Mouse (Mus musculus) adrenal gland, adult 8-10 months (tissue): ENCODE data around the gene Syne1. TPM values are rescaled to one million over a fixed set of nuclear protein-coding genes. Genes with fewer than 3 reads are reported as not detected.

Experiments used
- DNase-seq: peaks from one replicate; pipeline ENCODE4 v3.0.0; 2022
- total RNA-seq, 4 experiments: library from RNA; stranded (reverse); gene quantifications; 2 replicates each; pipeline ENCODE4 v1.2.4; 2022

Gene Syne1
- total RNA-seq, 4 experiments from 2014 or later, result 23.6 to 41.7 (median 31.8) TPM

GRCm38 (mm10) chr10:5196267-5196666 is 355.0 kb downstream of the Syne1 start:
- no peak for DNase-seq

DNA sequence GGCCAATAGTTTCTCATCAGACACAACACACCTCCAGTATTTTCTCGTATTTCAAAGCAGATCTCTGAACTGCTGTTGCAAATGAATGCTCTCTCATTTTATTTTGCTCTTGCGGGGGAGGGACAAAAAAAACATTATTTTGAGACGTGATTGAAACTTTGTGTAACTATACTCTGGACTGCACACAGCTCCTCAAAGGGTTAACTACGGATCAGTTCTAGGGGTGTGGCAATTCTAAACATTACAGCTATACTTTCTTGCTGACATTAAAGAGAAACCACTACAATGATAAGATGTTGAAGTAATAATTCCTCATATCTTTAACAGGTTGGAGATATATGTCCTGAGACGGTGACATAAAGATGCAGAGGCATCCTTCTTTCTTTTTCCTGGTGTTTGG is 356.0 kb downstream of the Syne1 start:
- DNase-seq, result no peak

GRCm38 (mm10) chr10:5194671-5195234 is 356.5 kb downstream of the Syne1 start:
- DNase-seq, result peak; percentile 45

DNA sequence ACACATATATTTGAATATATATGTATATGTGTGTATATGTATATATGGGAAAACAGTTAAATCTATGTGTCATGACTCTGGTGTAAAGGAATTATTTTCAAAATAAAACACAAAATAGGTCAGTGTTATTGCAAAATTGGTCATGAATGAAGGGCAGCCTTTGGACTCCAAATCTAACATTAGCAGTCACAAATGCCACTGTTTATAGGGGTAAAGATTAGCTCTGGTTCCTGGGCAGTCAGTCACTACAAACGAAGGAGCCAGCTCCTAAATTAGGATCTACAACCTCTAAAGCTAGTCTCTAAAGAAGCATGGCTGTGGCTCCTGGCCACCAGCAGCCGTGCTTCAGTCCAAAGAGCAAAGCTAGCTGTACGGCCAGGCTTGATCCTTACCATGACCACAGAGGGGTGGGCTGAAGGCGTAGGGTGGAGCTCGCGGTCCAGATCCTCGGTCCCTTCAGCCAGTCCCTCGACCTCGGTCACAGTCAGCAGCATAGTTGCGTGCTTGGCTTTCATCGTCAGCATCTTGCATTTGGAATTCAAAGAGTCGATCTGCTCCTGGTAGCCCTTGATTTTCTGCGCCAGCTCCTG is 357.1 kb downstream of the Syne1 start:
- no peak for DNase-seq

- no peak for DNase-seq
These were observed 358.3 kb downstream of the Syne1 start for GRCm38 (mm10) chr10:5192861-5193490.

DNA sequence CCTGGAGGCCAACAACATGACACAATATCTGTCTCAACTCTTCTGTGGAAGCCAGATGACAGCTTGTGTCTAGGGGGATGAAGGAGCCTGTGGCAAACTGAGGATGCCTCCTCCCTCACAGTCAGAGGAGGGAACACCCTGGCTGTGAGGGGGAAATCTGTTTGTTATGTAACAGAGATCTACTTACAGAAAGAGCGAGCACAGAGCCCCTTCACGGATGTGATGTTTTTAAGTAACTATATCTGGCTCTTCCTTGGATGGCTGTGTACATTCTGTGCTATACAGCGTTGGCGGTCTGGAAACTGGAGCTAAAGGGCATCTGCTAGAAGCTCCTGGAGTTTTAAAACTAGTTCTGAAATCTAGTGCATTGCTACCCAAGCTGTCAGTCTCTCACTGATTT is 360.5 kb downstream of the Syne1 start:
- DNase-seq, result no peak

- DNase-seq, result no peak
These were observed 362.4 kb downstream of the Syne1 start for GRCm38 (mm10) chr10:5188890-5189289.

GRCm38 (mm10) chr10:5185156-5186083 is 365.9 kb downstream of the Syne1 start:
- DNase-seq, result no peak

DNA sequence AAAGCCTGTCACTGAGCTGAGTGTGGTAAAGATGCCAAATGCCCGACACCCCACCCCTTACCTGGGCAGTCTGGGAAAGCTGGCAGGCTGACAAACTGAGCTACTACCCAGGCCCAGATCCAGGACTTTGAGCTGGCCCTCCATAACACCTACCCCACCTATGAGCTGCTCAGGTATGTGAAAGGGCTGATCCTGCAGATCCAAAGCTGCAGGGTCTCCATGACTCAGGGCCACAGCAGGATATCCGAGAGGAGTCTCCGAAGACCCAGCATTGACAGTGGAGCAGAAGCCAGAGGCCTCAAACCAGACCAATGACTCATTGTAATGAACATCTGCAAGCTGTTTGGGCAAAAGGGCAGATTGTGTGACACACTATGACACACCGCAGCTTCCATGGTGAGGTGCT is 369.5 kb downstream of the Syne1 start:
- no peak for DNase-seq

DNA sequence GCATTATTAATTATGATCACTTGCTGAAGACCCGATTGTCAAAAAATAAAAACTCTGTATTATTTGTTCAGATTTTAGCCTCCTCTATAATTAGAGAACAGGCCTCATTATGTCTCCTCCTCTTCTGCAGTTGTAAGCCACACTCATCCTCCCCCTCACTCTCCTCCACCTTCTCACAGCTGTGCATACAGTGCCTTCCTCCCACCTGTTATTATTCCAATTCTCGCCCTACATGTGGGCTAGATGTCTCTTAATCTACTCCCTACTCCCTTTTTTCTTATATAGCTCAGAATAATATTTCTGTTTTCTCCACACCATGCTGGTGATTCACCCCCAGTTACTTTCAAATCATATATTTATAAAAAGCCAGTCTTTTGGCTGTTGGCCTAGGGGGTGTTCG is 371.4 kb downstream of the Syne1 start:
- DNase-seq, result no peak

DNA sequence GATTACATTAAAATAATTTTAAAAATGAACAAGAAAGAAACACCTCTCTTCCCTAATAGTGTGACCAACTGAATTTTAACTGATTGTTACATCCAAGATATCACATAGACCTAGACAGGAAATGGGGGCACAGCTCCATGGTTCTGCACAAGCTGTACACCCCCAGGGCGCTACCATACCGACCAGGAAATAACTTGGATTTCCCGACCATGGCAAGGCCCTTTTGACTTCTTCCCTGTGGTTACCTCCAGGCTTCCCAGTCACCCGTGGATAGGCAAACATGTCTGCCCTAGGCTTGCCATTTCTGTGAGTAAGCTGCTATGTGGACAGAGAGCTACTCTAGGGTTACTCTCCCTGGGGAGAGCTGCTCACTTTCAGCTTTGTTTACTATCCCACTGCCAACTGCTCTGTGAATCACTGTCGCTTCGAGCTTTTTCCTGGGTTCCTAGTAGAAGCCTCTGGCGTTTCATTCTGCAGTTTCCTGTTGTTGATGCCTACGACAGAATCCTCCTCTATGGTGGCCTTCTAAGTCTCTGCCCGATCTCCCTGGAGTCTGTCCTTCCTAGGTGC is 373.8 kb downstream of the Syne1 start:
- no peak for DNase-seq

DNA sequence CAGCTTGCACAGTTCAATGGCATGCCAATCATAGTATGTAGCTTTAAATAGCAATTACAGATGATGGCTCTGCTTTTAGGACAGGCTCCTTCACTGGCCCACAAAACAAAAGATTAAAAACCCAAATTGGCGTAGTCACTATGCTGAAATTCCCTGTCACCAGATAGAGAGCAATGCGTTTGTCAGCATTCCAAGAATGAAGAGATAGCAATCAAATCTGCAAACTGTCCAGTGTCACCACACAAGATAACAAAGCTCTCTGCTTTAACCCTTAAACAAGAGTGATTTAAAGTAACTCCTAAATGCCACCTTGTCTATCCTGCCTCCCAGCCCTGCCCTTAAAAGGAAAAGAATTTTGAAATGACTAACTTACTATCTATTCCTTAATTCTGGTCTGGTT is 374.9 kb downstream of the Syne1 start:
- no peak for DNase-seq

DNA sequence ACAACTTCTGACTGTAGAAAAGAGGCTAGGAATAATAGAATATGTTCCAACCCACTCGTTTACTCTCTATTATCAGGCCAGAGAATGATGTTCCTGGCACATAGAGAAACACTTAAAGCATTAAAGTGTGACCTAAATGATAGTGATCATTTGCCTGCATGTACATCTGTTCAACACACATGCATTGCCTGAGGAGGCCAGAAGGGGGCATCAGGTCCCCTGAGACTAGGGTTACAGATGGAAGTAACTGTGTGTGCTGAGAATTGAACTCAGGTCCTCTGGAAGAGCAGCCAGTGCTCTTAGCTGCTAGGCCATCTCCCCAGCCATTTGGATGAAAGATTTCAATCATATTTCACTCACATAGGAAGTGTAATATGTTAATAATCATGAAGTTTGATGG is 380.9 kb downstream of the Syne1 start:
- DNase-seq, result no peak

DNA sequence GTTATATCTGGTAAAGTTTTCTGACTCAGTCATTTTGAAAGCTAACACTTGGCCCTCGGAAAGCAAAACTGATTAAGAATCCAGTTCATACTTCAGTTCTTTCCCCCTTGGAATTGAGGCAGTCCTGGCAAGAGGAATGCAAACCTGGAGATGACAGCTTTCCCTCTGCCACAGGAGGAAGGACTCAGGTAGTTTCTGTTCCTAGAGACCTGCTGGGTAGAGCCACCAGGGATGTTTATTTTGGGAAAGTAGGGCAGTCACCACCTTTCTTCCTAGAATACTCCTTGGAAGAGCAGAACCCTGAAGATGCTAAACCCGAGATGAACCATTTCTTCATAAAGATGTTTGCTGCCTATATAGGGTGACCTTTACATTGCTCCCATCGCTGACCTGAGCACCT is 383.8 kb downstream of the Syne1 start:
- no peak for DNase-seq

- no peak for DNase-seq
These were observed 385.8 kb downstream of the Syne1 start for GRCm38 (mm10) chr10:5165439-5165838.

DNA sequence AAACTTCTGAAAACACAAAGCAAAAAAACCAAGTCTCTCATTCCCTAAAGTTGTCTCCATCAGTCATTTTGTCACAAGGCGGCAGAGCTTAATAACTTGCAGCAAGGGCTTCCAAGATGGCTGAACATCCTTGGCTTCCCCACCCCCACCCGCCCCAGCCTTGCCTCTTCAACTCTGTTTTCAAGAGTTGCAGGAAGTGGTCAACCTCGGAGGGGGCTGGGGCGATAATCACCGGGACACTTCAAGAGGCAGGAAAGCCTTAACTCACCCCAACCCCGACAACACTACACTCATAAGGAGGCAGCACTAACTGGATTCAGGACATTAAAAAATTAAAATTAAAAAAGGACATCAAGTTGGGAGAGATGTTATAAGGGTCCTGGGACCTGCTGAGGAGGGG is 387.5 kb downstream of the Syne1 start:
- DNase-seq, result no peak

DNA sequence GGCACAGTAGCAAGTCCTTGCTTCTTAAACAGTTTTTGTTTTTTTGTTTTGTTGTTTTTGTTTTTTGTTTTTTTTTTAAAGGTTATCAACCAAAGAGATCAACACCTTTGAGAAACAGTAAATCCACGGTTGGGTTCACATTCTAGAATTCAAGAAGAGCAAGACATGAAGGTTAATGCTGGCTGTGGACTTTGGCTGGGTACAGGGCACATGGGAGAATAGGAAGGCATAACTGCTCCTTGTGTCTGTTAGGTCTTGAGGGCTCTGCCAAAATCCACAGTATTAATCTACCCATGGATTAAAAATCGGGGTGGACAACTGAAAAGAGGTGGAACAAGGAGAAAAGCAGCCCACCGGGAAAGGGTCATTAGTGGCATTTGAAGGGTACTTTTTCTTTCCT is 388.0 kb downstream of the Syne1 start:
- DNase-seq, result no peak

DNA sequence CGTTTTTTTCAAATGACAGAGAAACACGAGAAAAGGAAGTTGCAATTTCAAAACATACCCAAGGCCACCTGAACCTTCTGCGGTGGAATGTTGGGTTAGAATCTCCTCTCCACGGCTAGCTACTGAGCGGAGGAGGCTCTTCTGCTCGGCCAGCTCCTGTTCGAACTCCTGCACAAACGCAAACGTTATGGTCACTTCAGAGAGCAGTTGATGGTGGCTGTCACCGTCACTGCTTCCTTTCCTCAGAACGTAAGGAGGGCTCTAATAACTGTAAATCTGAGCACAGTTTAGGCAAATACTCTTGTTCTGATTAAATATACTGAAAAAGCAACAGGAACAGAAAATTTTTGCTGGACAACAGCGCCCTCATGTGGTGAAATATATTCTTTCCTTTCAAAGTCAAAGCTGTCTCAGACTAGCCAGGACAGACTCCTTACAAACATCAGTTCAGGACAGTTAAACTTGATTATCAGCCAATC is 389.8 kb downstream of the Syne1 start:
- peak; percentile 47 for DNase-seq

- no peak for DNase-seq
These were observed 391.6 kb downstream of the Syne1 start for GRCm38 (mm10) chr10:5159679-5160078.

GRCm38 (mm10) chr10:5153047-5153446 is 398.2 kb downstream of the Syne1 start:
- no peak for DNase-seq

DNA sequence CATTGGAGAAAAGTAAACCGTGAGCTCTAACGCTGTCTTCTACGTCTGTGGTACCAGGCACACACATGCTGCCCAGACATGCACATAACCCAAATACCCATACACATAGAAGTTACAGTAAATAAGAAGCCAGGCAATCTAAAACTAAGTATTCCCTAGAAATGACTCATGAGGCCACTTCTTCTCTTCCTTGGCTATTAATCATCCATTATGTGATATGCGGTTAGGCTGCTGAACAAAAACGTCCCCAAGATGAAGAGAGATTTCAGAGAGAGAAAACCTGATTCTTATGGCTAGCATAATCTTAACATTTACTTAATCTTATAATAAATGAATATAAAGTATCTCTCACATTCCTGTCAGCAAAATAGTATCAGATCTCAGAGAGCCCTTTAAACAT is 409.8 kb downstream of the Syne1 start:
- DNase-seq, result no peak

DNA sequence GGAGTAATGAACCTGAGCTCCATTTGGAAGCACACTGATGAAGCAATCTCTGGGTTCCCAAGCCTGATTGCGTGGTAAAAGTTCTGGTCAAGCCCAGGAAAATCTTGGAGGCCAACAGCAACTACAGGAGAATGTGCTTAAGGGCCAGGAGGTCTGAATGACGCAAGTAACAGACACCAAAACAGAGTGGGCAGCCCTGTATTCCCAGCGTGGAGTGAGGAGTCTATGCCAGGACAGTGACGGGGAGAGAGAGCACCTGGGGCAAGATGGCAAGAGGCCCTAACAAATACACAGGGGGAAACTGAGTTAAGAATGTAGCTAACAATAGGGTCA is 411.4 kb downstream of the Syne1 start:
- DNase-seq, result no peak
